Mouse (Mus musculus) neural tube, embryonic 15.5 days (tissue): ENCODE measurements at regions not wholly inside any gene's neighbourhood (a gene's known extent, or its start where the extent isn't known, plus 50 kb on each side); places are given as distances from the start of the nearest gene placed in this dataset.

Experiments
- ATAC-seq: fragments of 200-750 bp; cut with Nextera tagmentation; 2 replicates; pipeline ENCODE4 v1.8.0; 2017; ENCODE audit warnings: mild to moderate bottlenecking, moderate TSS enrichment, moderate library complexity; ENCODE audit not compliant: low FRiP score
- H3K27ac ChIP-seq: fragments of 300-500 bp; sonication (generic); replicated peaks from 2 replicates; pipeline ENCODE4 v1.5.1; 2015; ENCODE audit warnings: mild to moderate bottlenecking, inconsistent platforms
- H3K27me3 ChIP-seq: fragments of 300-500 bp; sonication (generic); replicated peaks from 2 replicates; pipeline ENCODE4 v1.6.1; 2015; ENCODE audit warnings: inconsistent platforms
- H3K36me3 ChIP-seq: fragments of 300-500 bp; sonication (generic); 2 replicates; pipeline ENCODE4 v1.6.1; 2015; ENCODE audit warnings: inconsistent platforms
- H3K4me1 ChIP-seq: fragments of 300-500 bp; sonication (generic); 2 replicates; pipeline ENCODE4 v1.6.1; 2015; ENCODE audit warnings: inconsistent platforms
- H3K4me2 ChIP-seq: fragments of 300-500 bp; sonication (generic); 2 replicates; pipeline ENCODE4 v1.6.1; 2015; ENCODE audit warnings: inconsistent platforms, mild to moderate bottlenecking, moderate library complexity
- H3K4me3 ChIP-seq: fragments of 300-500 bp; sonication (generic); replicated peaks from 2 replicates; pipeline ENCODE4 v1.5.1; 2015; ENCODE audit warnings: mild to moderate bottlenecking, inconsistent platforms
- H3K9ac ChIP-seq: fragments of 300-500 bp; sonication (generic); replicated peaks from 2 replicates; pipeline ENCODE4 v1.6.1; 2015; ENCODE audit warnings: mild to moderate bottlenecking, inconsistent platforms
- H3K9me3 ChIP-seq: fragments of 300-500 bp; sonication (generic); replicated peaks from 2 replicates; pipeline ENCODE4 v1.6.1; 2016; ENCODE audit warnings: inconsistent platforms
- WGBS: fragments of 180-500 bp; shearing (Covaris S2); methylation state at CpG from one replicate; pipeline ENCODE4 v1.1.7; 2015; ENCODE audit warnings: mixed read lengths; 5-methylcytosine and 5-hydroxymethylcytosine counted together

- no peak for ATAC-seq
- no peak overlapping the region for H3K4me2 ChIP-seq
- no peaks in the 10 kb centered on the region for H3K9me3 ChIP-seq
- H3K27me3 ChIP-seq, result no peaks in the 10 kb centered on the region
- no peaks in the 10 kb centered on the region for H3K36me3 ChIP-seq
- WGBS, result 67% methylated on average over 4 of the region's 4 CpGs
- H3K27ac ChIP-seq, result no peak overlapping the region
- peaks cover 23% of the 10 kb centered on the region for H3K4me1 ChIP-seq
- no peak overlapping the region for H3K9ac ChIP-seq
- H3K4me3 ChIP-seq, result no peak overlapping the region
Measured at GRCm38 (mm10) chr12:77786678-77787077, 407.4 kb upstream of the Gm6657 start.

GRCm38 (mm10) chr12:77788273-77788672 is 405.8 kb upstream of the Gm6657 start:
- H3K4me2 ChIP-seq, result no peak overlapping the region
- WGBS, result 75% methylated on average over 2 of the region's 2 CpGs
- no peak overlapping the region for H3K27ac ChIP-seq
- H3K27me3 ChIP-seq, result no peaks in the 10 kb centered on the region
- H3K9ac ChIP-seq, result no peak overlapping the region
- ATAC-seq, result no peak
- no peaks in the 10 kb centered on the region for H3K36me3 ChIP-seq
- H3K9me3 ChIP-seq, result no peaks in the 10 kb centered on the region
- peaks cover 23% of the 10 kb centered on the region for H3K4me1 ChIP-seq
- H3K4me3 ChIP-seq, result no peak overlapping the region

DNA sequence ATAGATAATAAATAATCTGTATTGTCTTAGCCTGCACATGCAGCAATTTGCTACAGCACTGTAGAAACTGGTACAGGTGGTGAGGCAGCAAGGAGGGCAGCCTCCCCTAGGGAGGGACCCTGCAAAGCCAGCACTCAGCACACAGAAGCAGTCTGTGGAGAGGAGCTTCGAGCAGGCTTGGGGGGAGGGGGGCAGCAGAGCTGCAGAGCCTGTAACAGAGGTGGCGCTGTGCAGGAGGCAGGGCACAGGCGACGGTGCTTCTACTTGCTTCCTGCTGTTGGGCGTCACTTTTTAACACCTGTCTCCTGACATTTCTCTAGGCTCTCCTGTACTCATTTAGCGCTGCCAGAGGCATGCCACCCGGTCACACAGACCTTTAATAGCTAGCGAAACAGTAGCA is 404.6 kb upstream of the Gm6657 start:
- H3K4me1 ChIP-seq, result peaks cover 23% of the 10 kb centered on the region
- H3K9me3 ChIP-seq, result no peaks in the 10 kb centered on the region
- H3K27me3 ChIP-seq, result no peaks in the 10 kb centered on the region
- H3K4me2 ChIP-seq, result peak overlapping the region; percentile 53
- H3K4me3 ChIP-seq, result peak overlapping the region; percentile 22
- 8% methylated on average over 8 of the region's 8 CpGs for WGBS
- H3K36me3 ChIP-seq, result no peaks in the 10 kb centered on the region
- no peak overlapping the region for H3K27ac ChIP-seq
- ATAC-seq, result peak; percentile 55; the same call in 1 of the 2 replicates
- H3K9ac ChIP-seq, result 0 out of 2 replicates have a peak overlapping the region, but pooled peaks have one; percentile 11

GRCm38 (mm10) chr12:77789871-77790270 is 404.2 kb upstream of the Gm6657 start:
- Histone ChIP-seq H3K9ac (0 out of 2 replicates have a peak overlapping the region, but pooled peaks have one; percentile 11), H3K4me1 (peaks cover 23% of the 10 kb centered on the region), H3K4me3 (peak overlapping the region; percentile 22), H3K4me2 (peak overlapping the region; percentile 53), H3K36me3 (no peaks in the 10 kb centered on the region), H3K9me3 (no peaks in the 10 kb centered on the region), H3K27me3 (no peaks in the 10 kb centered on the region), H3K27ac (no peak overlapping the region)
- WGBS, result 24% methylated on average over 14 of the region's 14 CpGs
- ATAC-seq, result no peak

- WGBS, result 46% methylated on average over 13 of the region's 13 CpGs
- ATAC-seq, result peak; percentile 48
- H3K9ac ChIP-seq, result no peak overlapping the region
- peak overlapping the region; percentile 42; the same call in 1 of the 2 replicates for H3K27ac ChIP-seq
- no peak overlapping the region for H3K4me2 ChIP-seq
- H3K4me3 ChIP-seq, result no peak overlapping the region
- H3K27me3 ChIP-seq, result no peaks in the 10 kb centered on the region
- H3K36me3 ChIP-seq, result no peaks in the 10 kb centered on the region
- no peaks in the 10 kb centered on the region for H3K9me3 ChIP-seq
- H3K4me1 ChIP-seq, result peaks cover 17% of the 10 kb centered on the region
Measured at GRCm38 (mm10) chr12:77790891-77791672, 403.0 kb upstream of the Gm6657 start.

DNA sequence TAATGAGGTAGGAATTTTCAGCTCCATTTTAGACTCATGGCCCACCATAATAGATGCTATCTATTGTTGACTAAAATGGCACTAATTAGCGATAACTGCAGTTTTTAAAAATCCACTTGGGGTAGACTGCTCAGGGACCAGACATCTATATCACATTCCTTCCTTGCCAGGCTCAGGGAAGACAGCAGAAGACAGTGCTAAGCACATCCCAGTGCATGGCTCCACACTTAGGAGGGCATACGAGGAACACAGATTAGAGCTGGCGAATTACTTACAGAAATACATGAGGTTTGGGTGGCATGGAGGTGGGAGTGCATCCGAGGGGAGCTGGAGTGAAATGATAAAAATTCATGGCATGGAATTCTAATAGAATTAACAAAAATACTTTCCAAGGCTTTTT is 395.5 kb upstream of the Gm6657 start:
- Histone ChIP-seq H3K4me1 (peaks cover 5% of the 10 kb centered on the region), H3K9me3 (no peaks in the 10 kb centered on the region), H3K4me2 (no peak overlapping the region; the same call in 1 of the 2 replicates), H3K4me3 (no peak overlapping the region), H3K27me3 (no peaks in the 10 kb centered on the region), H3K36me3 (no peaks in the 10 kb centered on the region), H3K9ac (no peak overlapping the region), H3K27ac (no peak overlapping the region)
- 72% methylated on average over 4 of the region's 4 CpGs for WGBS
- no peak for ATAC-seq

DNA sequence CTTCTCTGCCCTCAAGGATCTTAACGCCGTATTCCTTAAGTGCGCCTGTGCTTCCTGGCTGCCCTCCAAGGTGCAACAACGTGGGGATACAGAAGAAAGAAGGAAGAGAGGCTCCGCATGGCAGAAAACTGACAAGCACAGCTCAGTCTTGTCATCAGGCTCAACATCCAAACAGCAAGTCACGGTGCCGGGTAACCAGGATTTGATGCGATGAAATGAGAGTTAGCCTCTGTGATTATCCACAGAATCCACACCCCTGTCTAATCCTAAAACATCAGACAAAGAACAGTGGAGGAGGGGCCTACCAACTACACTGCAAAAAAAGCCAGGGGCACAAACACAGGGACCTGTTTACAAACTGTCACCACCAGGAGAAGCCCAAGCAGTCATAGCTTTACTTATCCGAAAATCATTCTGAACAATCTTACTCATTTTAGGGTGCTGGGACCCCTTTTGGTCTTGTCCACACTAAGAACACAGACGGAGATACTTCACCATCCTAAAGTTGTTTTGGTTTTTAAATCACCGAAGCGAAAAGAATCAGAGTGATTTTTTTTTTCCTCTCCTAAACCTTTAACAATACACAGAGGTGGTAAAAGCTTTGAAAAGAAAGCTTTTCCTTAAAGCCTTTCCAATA is 394.8 kb upstream of the Gm6657 start:
- ATAC-seq, result no peak
- Histone ChIP-seq H3K4me2 (peak overlapping the region; percentile 9; the same call in 1 of the 2 replicates), H3K36me3 (no peaks in the 10 kb centered on the region), H3K4me3 (no peak overlapping the region), H3K9me3 (no peaks in the 10 kb centered on the region), H3K27me3 (no peaks in the 10 kb centered on the region), H3K4me1 (peaks cover 5% of the 10 kb centered on the region), H3K9ac (no peak overlapping the region), H3K27ac (peak overlapping the region; percentile 54; the same call in 1 of the 2 replicates)
- 51% methylated on average over 12 of the region's 12 CpGs for WGBS

DNA sequence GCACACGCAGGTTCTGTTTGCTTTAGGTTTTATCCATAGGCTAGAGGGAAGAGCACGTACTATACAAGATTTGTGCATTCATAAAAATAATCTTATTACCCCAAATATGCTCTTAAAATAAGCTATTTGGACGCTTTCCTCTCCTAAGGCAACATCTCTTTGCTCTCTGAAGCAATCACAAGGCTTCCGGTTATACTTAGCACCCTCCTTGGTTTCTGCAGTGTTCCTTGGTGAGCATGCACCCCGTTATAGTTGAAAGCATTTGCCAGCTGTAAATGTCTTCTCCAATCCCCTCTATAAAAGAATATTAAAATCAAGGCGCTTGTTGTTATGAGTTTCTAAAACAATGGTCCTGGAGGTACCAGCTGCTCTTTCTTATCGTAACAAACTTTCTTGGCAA is 386.4 kb upstream of the Gm6657 start:
- Histone ChIP-seq H3K9ac (no peak overlapping the region), H3K27ac (no peak overlapping the region), H3K27me3 (no peaks in the 10 kb centered on the region), H3K4me2 (no peak overlapping the region), H3K36me3 (no peaks in the 10 kb centered on the region), H3K9me3 (no peaks in the 10 kb centered on the region), H3K4me3 (no peak overlapping the region), H3K4me1 (no peaks in the 10 kb centered on the region)
- WGBS, result 80% methylated on average over 7 of the region's 7 CpGs
- no peak for ATAC-seq

- ATAC-seq, result no peak
- no peaks in the 10 kb centered on the region for H3K4me1 ChIP-seq
- H3K27ac ChIP-seq, result no peak overlapping the region
- no peaks in the 10 kb centered on the region for H3K27me3 ChIP-seq
- 37% methylated on average over 2 of the region's 2 CpGs for WGBS
- no peak overlapping the region for H3K9ac ChIP-seq
- no peaks in the 10 kb centered on the region for H3K9me3 ChIP-seq
- no peaks in the 10 kb centered on the region for H3K36me3 ChIP-seq
- H3K4me2 ChIP-seq, result no peak overlapping the region
- H3K4me3 ChIP-seq, result no peak overlapping the region
Measured at GRCm38 (mm10) chr12:77811276-77811675, 382.8 kb upstream of the Gm6657 start.

DNA sequence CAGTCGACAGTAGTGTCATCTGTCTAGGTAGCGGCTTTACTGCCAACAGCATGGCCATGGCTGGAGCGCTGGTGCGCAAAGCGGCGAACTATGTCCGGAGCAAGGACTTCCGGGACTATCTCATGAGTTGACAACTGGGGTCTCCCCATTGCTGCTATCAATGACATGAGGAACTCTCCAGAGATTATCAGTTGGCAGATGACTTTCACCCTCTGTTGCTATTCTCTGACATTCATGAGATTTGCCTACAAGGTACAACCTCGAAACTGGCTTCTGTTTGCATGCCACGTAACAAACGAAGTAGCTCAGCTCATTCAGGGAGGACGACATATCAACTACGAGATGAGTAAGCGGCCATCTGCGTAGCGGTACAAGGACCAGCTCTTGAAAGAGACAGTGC is 374.6 kb upstream of the Gm6657 start:
- no peaks in the 10 kb centered on the region for H3K9me3 ChIP-seq
- H3K27ac ChIP-seq, result no peak overlapping the region
- ATAC-seq, result no peak
- H3K27me3 ChIP-seq, result no peaks in the 10 kb centered on the region
- no peaks in the 10 kb centered on the region for H3K4me1 ChIP-seq
- H3K4me2 ChIP-seq, result no peak overlapping the region
- WGBS, result 94% methylated on average over 16 of the region's 16 CpGs
- H3K36me3 ChIP-seq, result no peaks in the 10 kb centered on the region
- H3K9ac ChIP-seq, result no peak overlapping the region
- no peak overlapping the region for H3K4me3 ChIP-seq

GRCm38 (mm10) chr12:77823381-77824030 is 370.5 kb upstream of the Gm6657 start:
- H3K4me1 ChIP-seq, result no peaks in the 10 kb centered on the region
- 0 out of 2 replicates have a peak, but pooled peaks cover 5% of the 10 kb centered on the region for H3K9me3 ChIP-seq
- 47% methylated on average over 3 of the region's 3 CpGs for WGBS
- no peaks in the 10 kb centered on the region for H3K36me3 ChIP-seq
- no peak overlapping the region for H3K9ac ChIP-seq
- no peaks in the 10 kb centered on the region for H3K27me3 ChIP-seq
- no peak for ATAC-seq
- H3K27ac ChIP-seq, result no peak overlapping the region
- no peak overlapping the region for H3K4me3 ChIP-seq
- no peak overlapping the region for H3K4me2 ChIP-seq
